Mouse (Mus musculus) megakaryocyte progenitor cell, adult 5-6 weeks (primary cell): Measurements from ENCODE around the gene Emilin3. TPM values are rescaled to one million over a fixed set of nuclear protein-coding genes. Genes with fewer than 3 reads are reported as not detected.

Source experiments
- ATAC-seq: replicated peaks from 2 replicates; pipeline ENCODE4 v1.8.0; 2016; ENCODE audit warnings: mild to moderate bottlenecking, moderate TSS enrichment, inconsistent platforms; ENCODE audit not compliant: poor library complexity
- total RNA-seq, 2 experiments: library from RNA; stranded (forward) in 1 of 2; stranded (reverse) in 1 of 2; fragments of 157-497, 149-512 nt in 1 of 2; fragments of 200-1000 nt in 1 of 2; gene quantifications; 2 replicates each; pipeline versions ENCODE4 v1.2.3 to v1.2.4; 2015 to 2017

Emilin3 gene
- total RNA-seq, 2 experiments from 2014 or later = not detected

DNA sequence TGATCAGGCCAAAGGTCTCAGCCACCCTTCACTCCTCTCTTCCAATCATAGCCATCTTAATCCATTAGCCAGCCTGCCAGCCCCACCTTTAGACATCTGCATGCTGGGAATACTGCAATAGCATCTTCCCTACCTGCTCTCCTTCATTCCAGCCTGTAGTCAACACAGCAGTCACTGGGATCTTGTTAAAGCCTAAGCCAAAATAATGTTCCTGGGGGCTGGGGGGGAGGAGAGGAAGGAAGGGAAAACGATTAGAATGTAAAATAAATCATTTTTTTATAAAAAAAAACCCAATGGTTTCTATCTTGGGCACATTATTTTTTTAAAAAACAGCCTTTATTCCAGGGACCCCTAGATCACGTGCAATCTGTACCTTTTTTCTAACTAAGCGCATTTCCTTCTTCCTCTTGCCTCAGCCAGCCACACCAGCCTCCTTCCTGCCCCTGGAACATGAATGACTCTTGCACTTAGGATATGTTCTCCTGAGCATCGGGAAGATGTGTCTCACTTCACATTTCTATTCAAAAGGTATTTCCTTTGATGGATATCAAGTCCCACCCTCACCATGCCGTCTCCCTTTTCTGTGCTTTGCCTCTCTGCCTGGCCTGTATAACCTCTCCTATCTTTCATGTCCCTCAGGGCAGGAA lies 37.8 kb downstream of the Emilin3 start:
- no peak for ATAC-seq

DNA sequence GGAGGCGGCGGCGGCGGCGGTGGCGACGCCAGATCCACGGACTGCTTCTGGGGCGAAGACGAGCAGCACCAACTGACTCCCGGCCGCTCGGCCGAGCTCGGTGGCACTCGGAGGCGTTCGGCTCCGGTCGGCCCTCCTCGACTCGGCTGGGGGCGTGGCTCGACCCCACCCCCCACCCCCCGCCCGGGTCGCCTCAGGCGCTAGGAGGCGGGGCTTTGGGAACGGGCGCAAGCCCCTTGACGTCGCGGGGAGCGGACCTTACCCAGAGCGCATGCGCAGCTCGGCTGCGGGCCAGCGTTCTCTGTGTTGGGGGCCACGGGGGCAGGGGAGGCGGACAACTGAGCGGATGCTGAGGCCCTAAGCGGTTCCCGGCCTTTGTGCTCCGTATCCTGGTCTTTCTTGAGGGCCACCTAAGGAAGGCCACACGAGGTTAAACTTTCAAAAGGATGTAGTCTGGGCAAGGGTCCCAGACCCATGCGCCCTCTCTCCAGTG lies 39.2 kb downstream of the Emilin3 start, which contains the start of gene Zhx3:
Zhx3 (minus strand) TSS at position 109 of the 493 bp plus-strand sequence.
- peak; percentile 92 for ATAC-seq

DNA sequence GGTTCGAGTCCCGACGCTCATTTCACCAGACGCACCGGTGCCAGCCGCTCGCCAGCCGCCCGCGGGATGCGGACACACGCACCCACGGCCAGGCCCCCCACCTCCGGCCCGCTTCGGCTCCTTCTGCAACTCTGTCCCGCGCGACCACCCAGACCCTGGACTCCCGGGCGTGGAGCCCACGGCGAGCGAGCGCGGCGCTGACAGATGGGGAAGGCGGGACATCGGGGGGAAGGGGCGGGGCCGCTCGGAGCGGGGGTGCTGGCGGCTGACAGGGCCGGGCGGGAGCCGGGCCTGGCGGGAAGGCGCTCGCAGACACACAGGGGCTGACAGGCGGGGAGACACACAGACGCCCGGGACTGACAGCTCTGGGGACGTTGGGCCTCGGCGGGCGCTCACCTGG lies 39.7 kb downstream of the Emilin3 start:
- ATAC-seq = peak; percentile 62

DNA sequence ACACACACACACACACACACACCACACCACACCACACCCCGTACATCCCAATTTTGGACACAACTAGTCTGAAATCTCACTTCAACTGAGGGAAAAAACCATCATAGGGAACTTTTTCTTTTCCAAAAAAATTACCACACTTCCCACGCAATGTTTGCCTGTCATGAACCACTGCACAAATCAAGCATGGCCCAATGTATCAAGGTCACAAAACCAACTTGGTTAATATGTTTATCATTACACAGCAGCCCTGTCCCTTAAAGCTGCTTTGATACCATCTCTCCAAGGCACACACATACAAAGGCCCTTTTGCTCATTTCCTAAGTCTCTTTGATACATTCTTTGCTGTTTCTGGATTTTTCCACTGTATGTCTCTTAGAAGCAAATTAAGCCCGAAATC lies 40.8 kb downstream of the Emilin3 start:
- ATAC-seq = no peak

DNA sequence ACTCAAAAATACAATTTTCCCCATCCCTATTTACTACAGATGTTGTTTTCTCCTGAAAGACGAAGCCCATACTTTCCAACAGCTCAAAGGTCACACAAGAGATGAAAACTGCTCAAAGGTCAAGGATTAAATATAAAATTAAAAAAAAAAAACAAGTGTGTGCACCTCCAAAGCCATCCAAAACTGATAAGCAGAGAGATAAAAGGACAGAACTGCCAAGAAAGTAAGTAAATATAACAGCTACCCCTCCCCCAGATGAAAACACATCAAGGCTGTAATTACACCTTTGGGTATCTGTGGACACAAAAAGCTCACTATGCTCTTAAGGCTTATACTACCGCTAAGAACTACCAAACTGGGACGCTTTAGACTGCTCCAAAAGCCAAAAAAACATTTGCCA lies 42.7 kb downstream of the Emilin3 start:
- no peak for ATAC-seq

DNA sequence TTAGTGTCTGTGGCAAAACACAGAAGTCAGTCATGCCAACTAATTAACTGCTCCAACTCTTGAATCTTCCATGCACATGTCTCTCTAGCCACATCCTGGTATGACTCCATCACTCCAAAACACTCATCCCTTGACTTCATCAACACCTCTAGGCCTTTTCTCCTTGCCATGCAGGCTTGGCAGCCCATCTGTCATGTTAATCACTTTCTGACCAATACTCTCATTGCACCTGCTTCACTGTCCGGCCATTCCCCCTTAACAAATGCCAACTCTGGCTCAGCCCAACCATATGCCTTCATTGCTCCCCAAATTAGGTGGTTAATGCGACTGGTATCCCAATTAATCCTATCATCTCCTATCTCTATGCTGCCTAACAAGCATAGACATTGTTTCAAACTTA lies 46.9 kb downstream of the Emilin3 start:
- ATAC-seq = no peak

DNA sequence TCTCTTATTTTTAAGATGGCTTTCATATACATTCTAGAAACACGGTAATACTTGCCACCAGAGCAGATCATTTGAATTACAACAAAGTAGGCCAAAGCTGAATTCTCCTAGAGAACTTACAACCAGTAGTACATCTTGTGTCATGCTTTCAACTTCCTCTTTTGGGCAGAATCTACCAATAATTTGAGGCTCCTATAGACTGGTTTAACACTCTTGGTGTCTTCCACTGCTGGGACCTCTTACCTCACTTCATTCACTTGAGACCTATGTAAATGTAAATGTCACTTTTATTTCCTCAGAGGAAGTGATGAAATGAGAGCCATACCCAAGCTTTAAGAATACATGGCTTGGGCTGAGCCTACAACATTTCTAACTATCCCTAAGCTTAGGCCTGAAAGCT lies 48.0 kb downstream of the Emilin3 start:
- peak; percentile 88 for ATAC-seq

DNA sequence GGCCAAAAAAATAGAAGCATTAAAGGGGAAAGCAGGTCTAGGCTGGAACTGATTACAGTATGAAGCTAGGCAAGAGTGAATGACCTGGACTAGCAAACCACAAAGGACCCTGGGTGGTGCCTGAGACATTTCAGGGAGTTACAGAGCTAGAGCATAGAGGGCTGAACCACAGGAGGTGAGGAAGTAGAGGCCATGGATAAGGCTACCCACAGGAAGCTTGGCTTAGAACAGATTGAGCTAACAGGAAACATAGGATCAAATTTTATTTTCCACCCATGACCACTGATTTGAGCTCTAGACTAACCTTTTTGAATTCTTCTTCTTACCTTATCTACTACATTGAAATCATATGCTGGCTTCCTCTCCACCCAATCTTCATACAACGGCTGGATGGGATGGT lies 51.8 kb downstream of the Emilin3 start:
- peak; percentile 69 for ATAC-seq

Other genes starting within 250 kb of the Emilin3 start
- 5.8 and 9.7 TPM in 2 replicates for gene Plcg1, start 181.0 kb downstream of the Emilin3 start, total RNA-seq (2015)
- gene Plcg1, start 181.0 kb downstream of the Emilin3 start, total RNA-seq (2017) = 19.5 and 24.5 TPM in 2 replicates
- gene Zhx3, start 39.3 kb downstream of the Emilin3 start, total RNA-seq (2015) = 5.9 and 7.3 TPM in 2 replicates
- gene Zhx3, start 39.3 kb downstream of the Emilin3 start, total RNA-seq (2017) = 3.1 and 8.3 TPM in 2 replicates
- not detected in 2 replicates for gene Lpin3, start 31.7 kb downstream of the Emilin3 start, total RNA-seq (2015)
- gene Lpin3, start 31.7 kb downstream of the Emilin3 start, total RNA-seq (2017) = not detected in 2 replicates
- 27.3 and 38.9 TPM in 2 replicates for gene Chd6, start 196.7 kb upstream of the Emilin3 start, total RNA-seq (2015)
- gene Chd6, start 196.7 kb upstream of the Emilin3 start, total RNA-seq (2017) = 24.5 and 40.9 TPM in 2 replicates